Mouse (Mus musculus) ES-E14 (cell line): Measurements from ENCODE around the gene Cyb561.

Source experiments
- HCFC1 ChIP-seq: IDR thresholded peaks from 2 replicates; pipeline ENCODE4 v1.6.1; 2012; ENCODE audit warnings: low read length, inconsistent platforms, borderline replicate concordance; ENCODE audit not compliant: insufficient read depth
- MAFK ChIP-seq: IDR thresholded peaks from 2 replicates; pipeline ENCODE4 v1.6.1; 2014; ENCODE audit warnings: mild to moderate bottlenecking, low read depth, low read length, inconsistent platforms; ENCODE audit not compliant: insufficient read depth
- ZNF384 ChIP-seq: IDR thresholded peaks from 2 replicates; pipeline ENCODE4 v1.6.1; 2012; ENCODE audit warnings: low read depth, low read length, inconsistent platforms

DNA sequence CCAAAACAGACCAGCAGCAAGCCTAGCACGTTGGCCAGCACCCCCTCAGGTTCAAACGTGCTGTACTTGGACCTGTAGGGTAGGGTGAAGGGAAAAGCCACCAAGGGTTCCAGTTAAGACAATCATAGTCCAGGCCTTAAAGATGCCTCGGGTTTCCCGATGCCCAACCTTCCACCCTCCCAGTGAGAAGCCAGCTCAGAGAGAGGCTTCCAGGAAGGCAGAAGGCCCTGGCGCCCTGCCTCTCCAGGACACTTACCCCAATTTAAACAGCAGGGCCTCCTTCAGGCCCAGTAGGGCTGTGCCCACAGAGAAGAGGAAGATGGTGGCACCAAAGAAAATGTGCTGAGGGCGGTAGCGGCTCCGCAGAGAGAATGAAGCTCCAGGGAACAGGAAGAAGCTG is 17.6 kb downstream of the Cyb561 start:
- TF ChIP-seq ZNF384 (no peak), MAFK (no peak), HCFC1 (no peak)
